Mouse (Mus musculus): ENCODE measurements at regions not wholly inside any gene's neighbourhood (a gene's known extent, or its start where the extent isn't known, plus 50 kb on each side); places are given as distances from the start of the nearest gene placed in this dataset.

GRCm38 (mm10) chr17:49250726-49251537 lies 177.2 kb upstream of the Mocs1 start:
- Histone ChIP-seq H3K27me3 (ENCODE audit: control insufficient read depth, insufficient read depth, low read length) (no peaks in the 10 kb centered on the region), H3K27ac (ENCODE audit: insufficient read depth, low read length) (no peak overlapping the region), H3K4me1 (ENCODE audit: control insufficient read depth, insufficient read depth, insufficient read length) (no peaks in the 10 kb centered on the region), H3K36me3 (ENCODE audit: control insufficient read depth, insufficient read depth, low read length) (no peaks in the 10 kb centered on the region), H3K4me3 (ENCODE audit: extremely low read depth, insufficient read depth, insufficient read length) (no peak overlapping the region)
- WGBS: 65% methylated on average over 8 of the region's 8 CpGs
- TF ChIP-seq POLR2A (IDR thresholded peaks at IDR 0.05; ENCODE audit: low read depth, low read length): no peak
- TF ChIP-seq CTCF (IDR thresholded peaks at IDR 0.05; ENCODE audit: extremely low read depth, insufficient read depth, insufficient read length, insufficient replicate concordance): no peak
- no peak for DNase-seq (ENCODE audit: low read depth in 1 of 2, low spot score in 2 of 2)

- TF ChIP-seq POLR2A (IDR thresholded peaks at IDR 0.05; ENCODE audit: low read depth, low read length) (no peak), CTCF (IDR thresholded peaks at IDR 0.05; ENCODE audit: extremely low read depth, insufficient read depth, insufficient read length, insufficient replicate concordance) (no peak)
- Histone ChIP-seq H3K27ac (ENCODE audit: insufficient read depth, low read length) (no peak overlapping the region), H3K27me3 (ENCODE audit: control insufficient read depth, insufficient read depth, low read length) (no peaks in the 10 kb centered on the region), H3K4me3 (ENCODE audit: extremely low read depth, insufficient read depth, insufficient read length) (no peak overlapping the region), H3K36me3 (ENCODE audit: control insufficient read depth, insufficient read depth, low read length) (no peaks in the 10 kb centered on the region), H3K4me1 (ENCODE audit: control insufficient read depth, insufficient read depth, insufficient read length) (no peaks in the 10 kb centered on the region)
- no peak for DNase-seq (ENCODE audit: low read depth in 1 of 2, low spot score in 2 of 2)
- 81% methylated on average over 3 of the region's 3 CpGs for WGBS
Measured at GRCm38 (mm10) chr17:49252271-49252670, 175.9 kb upstream of the Mocs1 start.

- no peaks in the 10 kb centered on the region for H3K36me3 ChIP-seq (ENCODE audit: control insufficient read depth, insufficient read depth, low read length)
- no peak overlapping the region for H3K27ac ChIP-seq (ENCODE audit: insufficient read depth, low read length)
- no peak for DNase-seq (ENCODE audit: low read depth in 1 of 2, low spot score in 2 of 2)
- no peak overlapping the region for H3K4me3 ChIP-seq (ENCODE audit: extremely low read depth, insufficient read depth, insufficient read length)
- no peaks in the 10 kb centered on the region for H3K27me3 ChIP-seq (ENCODE audit: control insufficient read depth, insufficient read depth, low read length)
- no peak for TF ChIP-seq CTCF (IDR thresholded peaks at IDR 0.05; ENCODE audit: extremely low read depth, insufficient read depth, insufficient read length, insufficient replicate concordance)
- TF ChIP-seq POLR2A (IDR thresholded peaks at IDR 0.05; ENCODE audit: low read depth, low read length): no peak
- no peaks in the 10 kb centered on the region for H3K4me1 ChIP-seq (ENCODE audit: control insufficient read depth, insufficient read depth, insufficient read length)
Measured at GRCm38 (mm10) chr17:49258496-49258895, 169.7 kb upstream of the Mocs1 start.

GRCm38 (mm10) chr17:49262394-49262793 lies 165.8 kb upstream of the Mocs1 start:
- no peak for TF ChIP-seq POLR2A (IDR thresholded peaks at IDR 0.05; ENCODE audit: low read depth, low read length)
- TF ChIP-seq CTCF (IDR thresholded peaks at IDR 0.05; ENCODE audit: extremely low read depth, insufficient read depth, insufficient read length, insufficient replicate concordance): no peak
- 60% methylated on average over 4 of the region's 4 CpGs for WGBS
- Histone ChIP-seq H3K27me3 (ENCODE audit: control insufficient read depth, insufficient read depth, low read length) (no peaks in the 10 kb centered on the region), H3K4me1 (ENCODE audit: control insufficient read depth, insufficient read depth, insufficient read length) (no peaks in the 10 kb centered on the region), H3K27ac (ENCODE audit: insufficient read depth, low read length) (no peak overlapping the region), H3K4me3 (ENCODE audit: extremely low read depth, insufficient read depth, insufficient read length) (no peak overlapping the region), H3K36me3 (ENCODE audit: control insufficient read depth, insufficient read depth, low read length) (no peaks in the 10 kb centered on the region)
- DNase-seq (ENCODE audit: low read depth in 1 of 2, low spot score in 2 of 2): no peak

- 89% methylated on average over 4 of the region's 4 CpGs for whole genome bisulfite sequencing
- DNase-seq (ENCODE audit: low read depth in 1 of 2, low spot score in 2 of 2): no peak
- H3K27me3 ChIP-seq (ENCODE audit: control insufficient read depth, insufficient read depth, low read length): no peaks in the 10 kb centered on the region
- H3K4me3 ChIP-seq (ENCODE audit: extremely low read depth, insufficient read depth, insufficient read length): no peak overlapping the region
- TF ChIP-seq CTCF (IDR thresholded peaks at IDR 0.05; ENCODE audit: extremely low read depth, insufficient read depth, insufficient read length, insufficient replicate concordance) (no peak), POLR2A (IDR thresholded peaks at IDR 0.05; ENCODE audit: low read depth, low read length) (no peak)
- no peak overlapping the region for H3K27ac ChIP-seq (ENCODE audit: insufficient read depth, low read length)
- no peaks in the 10 kb centered on the region for H3K36me3 ChIP-seq (ENCODE audit: control insufficient read depth, insufficient read depth, low read length)
- H3K4me1 ChIP-seq (ENCODE audit: control insufficient read depth, insufficient read depth, insufficient read length): no peaks in the 10 kb centered on the region
Measured at GRCm38 (mm10) chr17:49266343-49266742, 161.8 kb upstream of the Mocs1 start.

GRCm38 (mm10) chr17:49269943-49270342 lies 158.2 kb upstream of the Mocs1 start:
- H3K27ac ChIP-seq (ENCODE audit: insufficient read depth, low read length): no peak overlapping the region

More at GRCm38 (mm10) chr17:49269943-49270342, 158.2 kb upstream of the Mocs1 start:
- TF ChIP-seq CTCF (IDR thresholded peaks at IDR 0.05; ENCODE audit: extremely low read depth, insufficient read depth, insufficient read length, insufficient replicate concordance): no peak
- TF ChIP-seq POLR2A (IDR thresholded peaks at IDR 0.05; ENCODE audit: low read depth, low read length): no peak
- DNase-seq (ENCODE audit: low read depth in 1 of 2, low spot score in 2 of 2): no peak
- H3K36me3 ChIP-seq (ENCODE audit: control insufficient read depth, insufficient read depth, low read length): no peaks in the 10 kb centered on the region
- no peaks in the 10 kb centered on the region for H3K27me3 ChIP-seq (ENCODE audit: control insufficient read depth, insufficient read depth, low read length)
- WGBS: 91% methylated on average over 7 of the region's 7 CpGs
- H3K4me3 ChIP-seq (ENCODE audit: extremely low read depth, insufficient read depth, insufficient read length): no peak overlapping the region
- no peaks in the 10 kb centered on the region for H3K4me1 ChIP-seq (ENCODE audit: control insufficient read depth, insufficient read depth, insufficient read length)

Measured in spleen, adult 2 months (tissue).